Mouse (Mus musculus) megakaryocyte progenitor cell, adult 5-6 weeks (primary cell): ENCODE results near the gene Rac3. TPM values are rescaled to one million over a fixed set of nuclear protein-coding genes. Genes with fewer than 3 reads are reported as not detected.
"Not testable (repeated sequence)": the region's sequence is repeated elsewhere in the genome, so short reads cannot be mapped to it uniquely, and the experiment has no call there.

Source experiments
- ATAC-seq: replicated peaks from 2 replicates; pipeline ENCODE4 v1.8.0; 2016; ENCODE audit warnings: mild to moderate bottlenecking, moderate TSS enrichment, inconsistent platforms; ENCODE audit not compliant: poor library complexity
- total RNA-seq, 2 experiments: library from RNA; stranded (forward) in 1 of 2; stranded (reverse) in 1 of 2; fragments of 157-497, 149-512 nt in 1 of 2; fragments of 200-1000 nt in 1 of 2; gene quantifications; 2 replicates each; pipeline versions ENCODE4 v1.2.3 to v1.2.4; 2015 to 2017

Gene Rac3
- total RNA-seq (2015) = 0.44 and 0.76 TPM in 2 replicates
- 0.25 TPM in 1 of 2 replicates, not detected in the other for total RNA-seq (2017)

DNA sequence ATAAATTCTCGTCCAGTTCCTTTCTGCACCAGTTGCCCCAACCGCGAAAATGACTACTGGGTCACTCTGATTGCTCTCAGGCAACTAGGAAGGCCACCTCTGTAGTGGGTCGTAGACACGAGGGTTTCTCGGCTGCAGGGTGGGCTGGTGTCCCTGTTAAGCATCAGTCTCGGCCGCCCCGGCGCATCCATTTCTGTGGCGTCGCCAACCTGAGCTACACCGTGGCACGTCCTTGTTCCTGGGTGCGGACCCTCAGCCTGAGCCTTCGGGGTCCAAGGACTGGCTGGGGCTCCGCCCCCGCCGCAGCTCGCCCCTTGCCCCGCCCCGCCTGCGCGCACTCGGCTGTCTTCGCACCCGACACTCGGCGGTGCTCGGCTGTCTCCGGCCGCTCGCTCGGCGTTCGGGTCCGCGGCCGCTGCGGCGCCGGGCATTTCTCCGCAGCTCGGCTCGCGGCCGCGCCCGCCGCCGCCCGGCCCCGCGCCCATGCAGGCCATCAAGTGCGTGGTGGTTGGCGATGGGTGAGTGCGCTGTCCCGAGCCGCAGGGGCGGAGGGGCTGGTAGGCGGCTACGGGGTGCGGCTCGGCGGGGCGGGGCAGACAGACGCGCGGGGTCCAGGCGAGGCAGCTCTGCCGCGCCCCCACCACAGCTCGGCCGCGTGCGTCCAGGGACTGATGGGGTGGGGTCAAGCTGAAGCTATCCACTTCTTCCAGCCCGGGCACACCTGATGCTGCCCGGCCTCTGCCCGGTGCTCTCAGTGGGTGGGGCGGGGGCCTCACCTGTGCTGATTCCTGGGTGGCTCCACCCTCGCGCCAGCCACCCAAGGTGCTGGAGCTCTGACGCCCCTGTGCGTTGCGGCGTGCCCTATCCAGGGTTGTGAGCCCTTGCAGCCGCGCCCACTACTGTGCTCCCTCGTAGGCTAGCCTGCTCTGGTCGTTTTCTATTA lies at the start of gene Rac3:
Gene Rac3, plus strand, starts transcription at position 347 of the 943 bp plus-strand sequence.
- peak; percentile 19; the same call in 1 of the 2 replicates for ATAC-seq

DNA sequence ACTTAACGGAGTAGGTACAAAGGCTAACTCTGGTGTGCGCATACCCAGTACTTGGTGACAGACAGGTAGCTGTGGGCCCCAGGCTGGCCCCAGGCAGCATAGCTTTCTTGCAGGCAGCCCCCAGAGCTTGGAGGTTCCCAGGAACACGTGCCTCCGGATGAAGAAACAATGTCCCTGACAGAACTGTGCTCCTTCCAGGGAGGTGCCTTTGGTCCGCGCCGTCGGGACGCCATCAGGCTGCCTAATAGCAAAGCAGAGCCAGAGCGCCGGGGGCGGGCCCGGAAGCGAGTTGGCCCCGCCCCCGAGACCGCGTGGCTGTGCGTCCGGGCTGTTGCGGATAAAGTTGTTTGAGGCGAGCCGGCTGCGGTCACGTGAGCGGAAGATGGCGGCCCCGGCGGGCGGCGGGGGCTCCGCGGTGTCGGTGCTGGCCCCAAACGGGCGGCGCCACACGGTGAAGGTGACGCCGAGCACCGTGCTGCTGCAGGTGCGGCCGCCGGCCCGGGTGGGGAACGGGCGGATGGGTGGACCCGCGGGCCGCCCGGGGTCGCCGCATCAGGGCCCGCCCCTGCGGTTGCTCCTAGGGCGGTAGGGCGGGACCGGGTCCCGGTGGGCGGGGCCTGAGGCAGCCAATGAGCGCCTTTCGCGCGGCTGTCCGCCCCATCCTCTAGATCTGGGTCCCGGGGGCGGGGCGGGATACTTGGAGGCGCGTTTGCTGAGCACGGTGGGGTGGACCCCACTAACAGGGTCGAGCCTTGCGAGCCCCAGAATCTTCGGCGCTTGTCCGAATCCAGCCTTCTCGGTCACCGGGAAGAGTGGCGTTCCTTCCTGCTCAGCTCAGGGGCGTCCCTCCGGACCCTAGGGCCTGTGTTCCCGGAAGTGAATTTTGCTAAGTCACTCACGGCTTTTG lies 48.3 kb upstream of the Rac3 start, which contains the start of gene Aspscr1:
Gene Aspscr1, plus strand, starts transcription at position 287 of the 907 bp plus-strand sequence.
- peak; percentile 92 for ATAC-seq

DNA sequence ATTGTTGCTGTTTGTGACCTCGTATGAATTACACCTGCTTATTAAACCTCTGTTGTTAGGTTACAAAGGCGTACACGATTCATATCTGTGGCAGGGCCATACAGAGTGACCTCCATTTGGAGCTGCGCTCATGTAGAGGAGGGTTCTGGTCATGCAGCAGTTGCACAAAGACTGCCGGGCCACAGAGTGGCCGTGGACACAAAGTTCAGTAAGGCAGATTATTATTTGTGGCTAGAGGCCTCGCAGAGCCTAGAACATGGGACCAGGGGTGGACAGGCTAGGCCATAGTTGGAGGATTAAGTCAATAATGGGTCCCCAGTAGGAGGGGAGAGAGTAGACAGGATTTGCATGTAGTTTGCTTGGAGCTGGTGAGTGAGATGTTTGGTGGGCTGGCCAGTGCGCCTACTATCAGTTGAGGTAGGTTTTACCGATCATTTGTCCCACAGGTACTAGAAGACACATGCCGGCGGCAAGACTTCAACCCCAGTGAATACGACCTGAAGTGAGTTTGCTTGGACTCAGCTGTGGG lies 47.6 kb upstream of the Rac3 start:
- no peak for ATAC-seq

DNA sequence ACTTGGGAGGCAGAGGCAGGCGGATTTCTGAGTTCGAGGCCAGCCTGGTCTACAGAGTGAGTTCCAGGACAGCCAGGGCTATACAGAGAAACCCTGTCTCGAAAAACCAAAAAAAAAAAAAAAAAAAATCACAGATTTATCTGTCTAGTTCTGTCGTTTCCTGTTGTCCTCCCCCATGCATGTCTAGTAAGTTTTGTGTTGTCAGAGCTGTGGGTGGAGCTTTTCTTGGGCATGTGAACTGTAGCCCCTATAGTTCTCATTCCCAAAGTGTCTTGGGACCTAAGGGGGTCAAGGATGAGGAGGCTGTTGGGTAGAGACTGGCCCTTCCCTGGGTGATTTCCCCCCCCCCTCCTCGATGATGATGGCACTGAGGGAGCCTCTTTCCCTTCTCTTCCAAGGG lies 45.4 kb upstream of the Rac3 start:
- not testable (repeated sequence) for ATAC-seq

DNA sequence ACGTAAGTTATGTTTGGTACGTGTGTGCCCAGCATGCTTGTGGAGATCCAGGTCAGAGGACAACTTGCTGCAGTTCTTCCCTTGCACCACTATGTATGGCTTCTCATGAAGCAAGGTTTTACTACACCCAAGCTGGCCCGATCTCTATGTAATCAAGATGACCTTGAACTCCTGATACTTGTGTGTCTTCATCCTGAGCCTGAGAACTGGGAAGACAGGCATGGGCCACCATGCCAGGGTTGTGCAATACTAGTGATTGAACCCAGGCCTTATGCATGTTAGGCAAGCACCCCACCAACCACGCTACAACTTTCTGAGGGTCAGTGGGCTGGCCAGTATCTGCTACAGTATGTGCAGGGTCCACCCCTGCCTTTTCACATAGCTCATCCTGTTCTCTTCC lies 44.3 kb upstream of the Rac3 start:
- no peak for ATAC-seq

DNA sequence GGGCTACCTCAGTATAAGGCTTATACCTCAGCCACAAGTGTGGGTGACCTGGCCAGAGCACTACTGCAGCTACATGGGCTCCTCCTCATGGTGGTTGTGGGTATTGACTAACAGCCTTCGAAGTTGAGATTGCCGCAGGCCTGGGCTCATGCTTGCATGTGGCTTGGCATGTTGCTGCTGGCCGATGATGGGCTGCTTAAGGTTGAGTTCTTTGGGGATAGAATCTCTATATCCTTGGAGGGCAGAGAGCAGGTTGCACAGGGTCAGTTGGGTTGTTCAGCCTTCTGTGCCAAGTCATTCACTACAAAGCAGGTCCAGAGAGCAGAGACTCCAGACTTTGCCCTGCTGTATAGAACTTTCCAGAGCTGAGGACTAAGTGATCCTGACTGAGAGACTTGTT lies 41.4 kb upstream of the Rac3 start:
- peak; percentile 87 for ATAC-seq

DNA sequence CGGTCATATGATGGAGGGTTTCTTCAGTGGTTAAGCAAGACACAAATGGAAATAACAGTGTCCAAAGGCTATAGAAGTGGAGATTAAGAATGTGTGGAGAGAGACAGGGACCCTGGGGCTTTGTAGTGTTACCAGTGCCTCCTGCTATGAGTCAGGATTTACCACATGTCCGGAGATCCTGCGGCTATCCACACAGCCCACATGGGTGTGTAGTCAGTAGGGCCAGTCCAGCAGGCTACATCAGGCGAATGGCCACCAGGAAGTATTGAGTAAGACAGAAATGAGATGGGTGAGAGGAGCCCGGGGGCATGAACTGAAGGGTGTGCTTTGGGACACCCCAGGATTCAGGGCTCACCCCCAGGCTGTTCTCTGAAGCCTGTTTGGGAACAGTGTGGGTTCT lies 38.6 kb upstream of the Rac3 start:
- no peak for ATAC-seq

DNA sequence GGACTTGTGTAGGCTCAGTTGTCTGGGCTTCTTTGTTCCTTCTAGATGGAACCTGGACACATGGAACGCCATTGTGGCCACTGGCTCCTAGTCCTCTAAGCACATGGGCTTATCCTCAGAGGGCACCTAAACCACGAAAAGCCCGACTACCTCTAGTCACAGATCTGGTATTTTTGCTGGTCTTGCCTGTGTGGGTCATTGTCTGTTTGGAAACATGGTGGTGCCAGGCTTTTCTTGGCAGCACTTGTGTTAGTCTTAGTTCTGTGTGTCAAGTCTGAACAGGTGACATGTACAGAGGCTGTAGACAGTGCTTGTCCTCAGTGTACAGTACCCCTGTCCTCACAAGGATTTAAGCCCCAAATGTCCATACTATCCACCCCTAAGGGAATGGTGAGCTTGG lies 37.7 kb upstream of the Rac3 start:
- no peak for ATAC-seq

DNA sequence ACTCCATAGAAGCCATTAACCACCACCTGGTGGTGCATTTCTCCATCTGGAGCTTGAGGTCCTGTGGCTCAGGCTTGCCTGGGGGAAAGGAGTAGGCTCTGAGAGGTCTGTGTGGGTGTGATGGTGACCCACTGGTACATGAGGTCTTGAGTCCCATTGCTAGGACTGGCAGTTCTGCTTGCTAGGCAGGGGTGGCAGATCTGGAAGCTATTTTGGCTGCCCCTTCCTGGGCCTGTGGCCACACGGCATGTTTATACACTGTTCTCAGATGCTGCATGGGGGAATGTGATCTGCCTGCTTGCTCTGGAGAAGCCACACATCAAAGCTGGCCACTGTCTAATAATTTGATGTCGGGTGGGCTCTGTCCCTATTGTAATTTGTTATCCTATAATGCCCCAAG lies 37.2 kb upstream of the Rac3 start:
- no peak for ATAC-seq

DNA sequence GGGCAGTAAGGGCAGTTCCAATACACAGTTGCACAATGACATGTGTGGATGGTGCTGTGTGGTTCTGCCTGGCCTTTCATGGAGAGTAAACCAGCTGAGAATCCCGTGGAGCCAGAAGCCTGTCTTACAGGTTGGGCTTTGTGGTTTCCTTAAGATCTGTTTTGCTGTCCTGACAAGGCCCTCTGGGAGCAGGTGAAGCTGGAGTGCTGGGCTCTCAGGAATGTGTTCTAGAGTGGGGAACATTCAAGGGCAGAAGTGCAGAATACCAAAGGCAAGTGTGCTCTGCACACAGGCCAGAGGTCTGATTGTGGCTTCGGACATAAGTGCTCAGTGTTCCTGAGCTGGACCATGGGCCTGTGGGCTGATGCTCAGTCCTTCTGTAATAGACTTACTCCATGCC lies 36.6 kb upstream of the Rac3 start:
- no peak for ATAC-seq

DNA sequence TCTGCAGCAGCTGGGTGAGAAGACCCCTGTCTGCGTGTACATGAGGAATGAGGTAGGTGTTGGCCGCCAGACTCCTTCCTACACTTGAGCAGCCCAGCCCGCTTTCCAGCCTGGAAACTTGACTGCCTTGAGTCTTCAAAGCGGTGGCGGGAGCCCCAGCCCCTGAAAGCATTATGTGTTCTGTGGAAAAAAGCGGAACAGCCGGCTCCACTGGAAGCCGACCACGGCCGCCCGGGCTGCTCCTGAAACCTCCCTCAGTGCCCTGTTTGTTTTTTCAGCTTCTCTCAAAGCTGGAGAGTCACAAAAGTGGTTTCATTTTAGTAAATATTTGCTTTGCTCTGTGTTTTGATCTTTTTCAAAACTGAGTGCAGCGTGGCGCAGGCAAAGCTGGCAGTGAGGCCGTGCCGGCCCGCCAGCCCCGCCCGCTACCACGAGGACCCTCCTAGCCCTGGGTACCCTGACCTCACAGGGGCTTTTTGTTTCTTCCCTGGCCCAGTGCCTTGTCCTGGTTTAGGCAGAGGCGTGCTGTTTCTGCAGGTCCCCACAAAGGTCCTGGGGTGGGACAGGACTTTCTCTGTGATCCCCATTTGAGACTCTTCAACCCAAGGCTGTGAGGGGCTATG lies 34.5 kb upstream of the Rac3 start:
- no peak for ATAC-seq

DNA sequence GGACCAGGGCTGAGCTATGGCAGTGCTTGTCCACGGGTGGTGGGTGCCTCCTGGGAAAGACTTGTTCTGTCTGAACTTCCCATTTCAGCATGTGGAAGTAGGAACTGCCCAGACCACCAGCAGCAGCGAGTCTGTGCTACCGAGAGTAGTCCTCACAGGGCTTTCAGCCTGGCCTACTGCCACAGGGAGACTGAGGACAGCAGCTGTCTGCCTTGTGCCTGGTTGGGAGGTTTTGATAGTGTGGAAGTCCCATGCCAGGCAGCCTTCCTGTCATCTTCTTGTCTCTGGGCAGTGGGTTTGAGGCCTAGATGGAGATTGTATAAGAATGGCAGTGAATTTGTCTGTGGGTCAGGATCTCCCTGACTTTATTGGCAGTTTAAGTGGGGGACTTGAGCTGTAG lies 31.9 kb upstream of the Rac3 start:
- no peak for ATAC-seq

DNA sequence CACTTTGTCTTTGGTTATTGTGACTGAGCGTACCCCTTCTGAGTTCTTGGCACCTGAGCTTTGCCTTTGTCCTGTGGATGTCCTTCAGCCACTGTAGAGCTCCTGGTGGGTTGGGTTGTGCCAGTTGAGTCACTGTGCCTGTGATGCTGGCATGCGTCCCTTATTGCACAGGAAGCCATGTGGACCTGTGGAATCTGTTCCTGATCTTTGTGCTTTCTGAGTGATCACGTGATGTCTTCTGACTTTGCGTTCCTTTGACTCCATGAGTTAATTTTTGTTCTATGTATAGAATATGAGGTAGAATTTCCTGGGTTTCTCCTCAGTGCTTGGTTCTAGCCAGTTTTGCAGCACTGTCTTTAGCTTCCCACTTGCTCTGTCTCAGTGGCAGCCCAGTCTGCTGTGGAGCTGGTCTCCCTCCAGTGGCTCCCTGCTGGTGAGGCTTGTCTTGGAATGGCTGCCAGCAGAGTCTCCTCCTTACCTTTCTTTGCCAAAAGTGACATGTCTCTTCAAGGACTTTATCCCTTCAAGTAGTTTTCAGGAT lies 28.7 kb upstream of the Rac3 start:
- no peak for ATAC-seq

DNA sequence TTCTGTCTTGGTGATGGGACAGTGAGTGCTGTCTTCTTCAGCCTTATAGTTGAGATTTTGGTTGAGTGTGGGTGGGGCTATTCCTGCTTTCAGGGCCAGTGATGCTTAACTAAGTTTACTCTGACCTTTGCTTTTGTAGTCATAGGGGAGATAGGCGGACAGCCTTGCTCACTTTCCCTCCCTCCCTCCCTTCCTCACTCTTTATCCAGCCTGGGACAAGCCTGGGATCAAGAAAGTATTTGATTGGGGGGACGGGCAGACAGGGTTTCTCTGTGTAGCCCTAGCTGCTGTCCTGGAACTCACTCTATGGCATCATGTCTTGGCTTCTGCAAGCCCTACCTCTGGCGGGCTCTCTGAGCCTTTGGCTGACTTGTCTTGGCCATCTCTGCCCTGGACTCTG lies 27.8 kb upstream of the Rac3 start:
- no peak for ATAC-seq

DNA sequence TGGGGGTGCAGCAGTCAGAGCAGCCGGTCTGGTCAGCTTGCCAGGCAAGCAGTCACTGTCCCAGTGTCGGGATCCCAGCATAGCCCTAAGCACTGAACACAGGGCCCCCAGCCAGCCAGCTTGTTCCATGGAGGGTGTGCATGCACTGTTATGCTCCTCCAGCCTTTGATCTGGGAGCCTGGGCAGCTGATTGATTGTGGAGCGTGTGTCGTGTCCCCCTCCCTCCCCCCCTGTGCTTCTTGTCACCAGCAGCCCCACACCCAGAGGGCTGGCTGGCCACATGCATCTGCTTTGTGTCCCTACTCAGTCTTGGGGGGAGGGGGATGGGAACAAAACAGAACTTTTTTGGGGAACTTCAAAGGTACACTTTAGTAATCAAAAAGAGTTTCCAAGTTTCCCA lies 26.1 kb upstream of the Rac3 start:
- no peak for ATAC-seq

DNA sequence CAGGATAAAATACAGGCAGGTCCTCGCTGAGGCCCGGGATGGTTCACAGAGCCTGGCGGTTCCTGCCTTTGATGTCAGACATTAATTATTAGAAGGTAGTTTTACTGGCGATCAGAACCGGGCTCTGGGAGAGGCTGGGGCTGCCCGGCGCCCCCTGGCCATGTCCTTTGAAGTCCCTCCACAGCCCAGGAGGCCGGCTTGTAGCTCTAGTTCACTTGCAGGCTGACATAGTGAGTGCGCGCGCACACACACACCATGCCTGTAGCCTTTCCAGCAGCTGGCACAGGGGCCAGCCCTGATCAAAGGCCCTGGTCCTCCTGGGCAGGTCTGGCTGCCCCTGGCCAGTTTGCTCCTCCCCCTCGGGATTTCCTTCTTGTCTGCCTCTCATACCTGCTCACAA lies 25.6 kb upstream of the Rac3 start:
- ATAC-seq = no peak

DNA sequence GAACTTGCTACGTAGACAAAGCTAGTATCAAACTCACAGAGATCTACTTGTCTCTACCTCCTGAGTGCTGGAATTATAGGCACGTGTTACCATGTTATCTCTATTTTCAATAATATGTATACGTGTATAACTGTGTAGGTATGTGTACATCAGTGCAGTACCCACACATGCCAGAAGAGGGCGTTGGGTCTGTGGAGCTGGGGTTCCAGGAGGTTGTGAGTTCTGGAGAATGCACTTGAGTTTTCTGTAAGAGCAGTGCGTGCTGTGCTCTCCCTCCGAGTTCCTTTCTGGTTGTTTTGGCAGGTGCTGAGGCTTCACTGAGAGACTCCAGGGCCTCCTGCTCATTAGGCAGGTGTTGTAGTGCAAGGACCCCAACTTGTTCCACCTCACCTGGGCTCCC lies 24.7 kb upstream of the Rac3 start:
- no peak for ATAC-seq

DNA sequence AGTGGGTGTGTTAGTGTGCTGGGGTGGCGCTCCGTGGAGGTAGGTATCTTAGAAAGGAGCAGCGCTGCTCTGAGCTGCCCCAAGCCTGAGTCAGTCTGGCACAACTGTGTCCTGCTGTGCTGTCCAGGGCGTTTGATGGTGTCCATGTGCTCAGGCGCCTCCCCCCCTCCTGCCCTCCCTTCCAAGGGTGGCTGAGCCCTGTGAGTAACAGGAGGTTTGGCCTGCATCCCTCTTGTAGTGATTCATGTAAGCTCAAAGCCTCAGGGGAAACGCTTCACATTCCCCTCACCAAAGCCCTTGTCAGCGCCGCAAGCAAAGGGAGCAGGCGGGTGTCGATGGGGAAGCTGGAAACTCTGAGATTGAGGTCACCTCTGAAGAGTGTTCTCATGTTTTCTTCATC lies 23.5 kb upstream of the Rac3 start:
- no peak for ATAC-seq

DNA sequence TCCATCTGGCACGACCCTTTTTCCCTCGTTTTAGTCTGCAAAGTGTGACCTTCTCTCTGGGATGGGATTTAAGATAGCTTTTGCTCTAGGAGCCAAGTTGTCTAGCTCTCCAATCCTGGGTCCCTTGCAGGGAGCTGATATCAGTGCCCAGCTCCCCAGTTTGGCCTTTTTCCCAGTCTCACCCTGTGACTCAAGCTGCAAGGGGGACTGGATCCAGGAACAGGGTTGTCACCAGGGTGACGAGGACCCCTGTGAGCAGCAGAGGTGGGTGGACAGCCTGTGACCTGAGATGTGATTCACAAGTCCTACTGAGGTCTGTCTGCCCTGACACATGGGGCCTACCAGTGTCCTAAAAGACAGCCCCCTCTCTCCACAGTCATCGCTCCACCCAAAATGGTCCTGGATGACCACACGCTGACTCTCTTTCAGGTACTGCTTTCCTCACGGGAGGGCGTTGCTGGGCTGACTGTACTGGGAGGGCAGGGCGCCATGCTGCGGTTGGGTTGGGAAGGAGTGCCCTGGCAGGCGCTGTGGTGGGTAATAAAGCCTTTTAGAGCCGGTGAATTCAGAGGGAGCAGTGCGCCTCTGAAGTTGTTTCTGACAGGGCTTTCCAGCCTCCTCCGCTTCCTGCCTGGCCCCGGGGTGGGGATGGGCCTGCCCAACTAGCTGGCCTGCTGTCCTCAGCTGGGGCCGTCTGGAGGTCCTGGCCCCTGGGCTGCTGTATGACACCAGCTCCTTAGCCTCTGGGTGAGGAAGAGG lies 17.4 kb upstream of the Rac3 start:
- no peak for ATAC-seq
